Mouse (Mus musculus) erythroblast, embryonic 14.5 days (primary cell): Measurements from ENCODE around the gene Slc38a10. TPM values are rescaled to one million over a fixed set of nuclear protein-coding genes. Genes with fewer than 3 reads are reported as not detected.

ENCODE experiments used
- H3K27me3 ChIP-seq: 2 replicates; pipeline ENCODE4 v1.6.1; 2012; ENCODE audit warnings: inconsistent platforms; ENCODE audit not compliant: control insufficient read depth
- H3K36me3 ChIP-seq: 2 replicates; pipeline ENCODE4 v1.6.1; 2012; ENCODE audit warnings: mild to moderate bottlenecking, inconsistent platforms; ENCODE audit not compliant: control insufficient read depth
- H3K4me1 ChIP-seq: 2 replicates; pipeline ENCODE4 v1.6.1; 2012; ENCODE audit warnings: inconsistent platforms; ENCODE audit not compliant: control insufficient read depth
- H3K4me3 ChIP-seq: replicated peaks from 2 replicates; pipeline ENCODE3; 2012; ENCODE audit warnings: moderate library complexity, mild to moderate bottlenecking, inconsistent platforms
- H3K9me3 ChIP-seq: 2 replicates; pipeline ENCODE4 v1.6.1; 2012; ENCODE audit warnings: low read length, inconsistent platforms, mixed read lengths; ENCODE audit not compliant: control insufficient read depth
- GATA1 ChIP-seq: IDR thresholded peaks from 2 replicates; pipeline ENCODE4 v1.6.1; 2012; ENCODE audit warnings: low read length, inconsistent platforms, mixed read lengths
- TAL1 ChIP-seq: IDR thresholded peaks from 3 replicates; pipeline ENCODE4 v1.6.1; 2012; ENCODE audit warnings: low read length, inconsistent platforms, mixed read lengths
- polyA plus RNA-seq: library from polyadenylated mRNA; stranded (reverse); fragments of >175 nt; gene quantifications from 2 replicates; pipeline ENCODE4 v1.2.3, GENCODE M21; 2012

Slc38a10 gene
- polyA plus RNA-seq, 1 experiment, result 6.2 TPM

GRCm38 (mm10) chr11:120117626-120118025 is 33.5 kb downstream of the Slc38a10 start:
- peaks cover 99% of the 10 kb centered on the region for H3K36me3 ChIP-seq
- no peak for TF ChIP-seq TAL1
- no peak for TF ChIP-seq GATA1
- peaks cover 5% of the 10 kb centered on the region; the same call in 1 of the 2 replicates for H3K9me3 ChIP-seq
- no peaks in the 10 kb centered on the region for H3K27me3 ChIP-seq
- no peak overlapping the region for H3K4me3 ChIP-seq
- peaks cover 8% of the 10 kb centered on the region for H3K4me1 ChIP-seq

GRCm38 (mm10) chr11:120114488-120115215 is 36.5 kb downstream of the Slc38a10 start:
- Histone ChIP-seq H3K4me1 (peaks cover 4% of the 10 kb centered on the region), H3K4me3 (no peak overlapping the region), H3K36me3 (peaks cover 91% of the 10 kb centered on the region), H3K9me3 (peaks cover 5% of the 10 kb centered on the region; the same call in 1 of the 2 replicates), H3K27me3 (no peaks in the 10 kb centered on the region)
- TF ChIP-seq TAL1 (no peak; the same call in 2 of the 3 replicates), GATA1 (no peak)

GRCm38 (mm10) chr11:120112136-120112535 is 39.0 kb downstream of the Slc38a10 start:
- Histone ChIP-seq H3K9me3 (peaks cover 5% of the 10 kb centered on the region; the same call in 1 of the 2 replicates), H3K27me3 (no peaks in the 10 kb centered on the region), H3K36me3 (peaks cover 91% of the 10 kb centered on the region), H3K4me1 (no peaks in the 10 kb centered on the region; the same call in 1 of the 2 replicates), H3K4me3 (no peak overlapping the region)
- TF ChIP-seq TAL1 (no peak), GATA1 (no peak)

GRCm38 (mm10) chr11:120111033-120111432 is 40.1 kb downstream of the Slc38a10 start:
- Histone ChIP-seq H3K9me3 (peaks cover 5% of the 10 kb centered on the region; the same call in 1 of the 2 replicates), H3K4me1 (no peaks in the 10 kb centered on the region; the same call in 1 of the 2 replicates), H3K4me3 (no peak overlapping the region), H3K36me3 (peaks cover 91% of the 10 kb centered on the region), H3K27me3 (no peaks in the 10 kb centered on the region)
- no peak for TF ChIP-seq TAL1
- no peak for TF ChIP-seq GATA1

- no peaks in the 10 kb centered on the region for H3K27me3 ChIP-seq
- H3K4me3 ChIP-seq, result no peak overlapping the region
- TF ChIP-seq TAL1 (no peak), GATA1 (no peak)
- H3K9me3 ChIP-seq, result peaks cover 5% of the 10 kb centered on the region; the same call in 1 of the 2 replicates
- peaks cover 91% of the 10 kb centered on the region for H3K36me3 ChIP-seq
- H3K4me1 ChIP-seq, result no peaks in the 10 kb centered on the region; the same call in 1 of the 2 replicates
These were observed 40.6 kb downstream of the Slc38a10 start for GRCm38 (mm10) chr11:120110554-120110953.

- no peaks in the 10 kb centered on the region; the same call in 1 of the 2 replicates for H3K4me1 ChIP-seq
- no peaks in the 10 kb centered on the region for H3K27me3 ChIP-seq
- no peak overlapping the region for H3K4me3 ChIP-seq
- no peak for TF ChIP-seq TAL1
- TF ChIP-seq GATA1, result no peak
- H3K9me3 ChIP-seq, result peaks cover 5% of the 10 kb centered on the region; the same call in 1 of the 2 replicates
- H3K36me3 ChIP-seq, result peaks cover 91% of the 10 kb centered on the region
These were observed 41.5 kb downstream of the Slc38a10 start for GRCm38 (mm10) chr11:120109558-120110210.

- no peak overlapping the region for H3K4me3 ChIP-seq
- no peak for TF ChIP-seq GATA1
- no peak for TF ChIP-seq TAL1
- H3K27me3 ChIP-seq, result no peaks in the 10 kb centered on the region
- H3K4me1 ChIP-seq, result peaks cover 7% of the 10 kb centered on the region
- H3K36me3 ChIP-seq, result peaks cover 81% of the 10 kb centered on the region
- no peaks in the 10 kb centered on the region for H3K9me3 ChIP-seq
These were observed 43.4 kb downstream of the Slc38a10 start for GRCm38 (mm10) chr11:120107796-120108195.

GRCm38 (mm10) chr11:120107026-120107425 is 44.1 kb downstream of the Slc38a10 start:
- peaks cover 78% of the 10 kb centered on the region for H3K36me3 ChIP-seq

GRCm38 (mm10) chr11:120103431-120103997 is 47.6 kb downstream of the Slc38a10 start:
- TF ChIP-seq GATA1 (no peak), TAL1 (no peak)
- Histone ChIP-seq H3K4me3 (no peak overlapping the region), H3K4me1 (peaks cover 27% of the 10 kb centered on the region), H3K27me3 (no peaks in the 10 kb centered on the region), H3K9me3 (no peaks in the 10 kb centered on the region), H3K36me3 (peaks cover 65% of the 10 kb centered on the region)

More at GRCm38 (mm10) chr11:120107026-120107425, 44.1 kb downstream of the Slc38a10 start:
- H3K4me3 ChIP-seq, result no peak overlapping the region
- TF ChIP-seq TAL1, result no peak
- TF ChIP-seq GATA1, result no peak
- no peaks in the 10 kb centered on the region for H3K27me3 ChIP-seq
- H3K4me1 ChIP-seq, result peaks cover 7% of the 10 kb centered on the region
- no peaks in the 10 kb centered on the region for H3K9me3 ChIP-seq
